Mouse (Mus musculus) cerebellum, adult 9-10 months (tissue): Measurements from ENCODE around the gene Plekha6.

Source experiments
- DNase-seq: peaks from one replicate; pipeline ENCODE4 v3.0.0; 2022

Gene Plekha6

GRCm38 (mm10) chr1:133146014-133147009, 17.7 kb upstream of the Plekha6 start:
- DNase-seq, result peak; percentile 65

DNA sequence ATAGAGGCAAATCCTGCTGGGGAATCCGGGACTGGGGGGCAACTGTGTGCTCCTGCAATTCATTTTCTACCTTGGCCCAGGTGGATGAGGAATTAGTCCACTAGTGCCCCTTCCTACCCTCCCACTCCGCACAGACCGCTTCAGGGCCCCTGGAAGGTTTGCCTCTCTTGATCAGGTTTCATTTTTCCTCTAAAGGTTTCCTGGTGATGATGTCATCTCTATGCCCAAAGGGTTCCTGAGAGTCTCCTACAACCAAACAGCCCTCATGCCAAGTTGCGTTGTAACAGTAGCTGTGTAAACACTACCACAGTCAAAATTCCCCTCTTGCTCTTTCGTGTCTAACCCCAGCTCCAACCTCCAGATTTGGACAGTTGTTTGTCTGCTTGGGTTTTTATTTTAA, 16.7 kb upstream of the Plekha6 start:
- no peak for DNase-seq

GRCm38 (mm10) chr1:133148122-133148521, 15.9 kb upstream of the Plekha6 start:
- DNase-seq, result no peak

GRCm38 (mm10) chr1:133150556-133150955, 13.5 kb upstream of the Plekha6 start:
- no peak for DNase-seq

- no peak for DNase-seq
These were observed 11.8 kb upstream of the Plekha6 start for GRCm38 (mm10) chr1:133152213-133152612.

GRCm38 (mm10) chr1:133155270-133155669, 8.7 kb upstream of the Plekha6 start:
- no peak for DNase-seq

DNA sequence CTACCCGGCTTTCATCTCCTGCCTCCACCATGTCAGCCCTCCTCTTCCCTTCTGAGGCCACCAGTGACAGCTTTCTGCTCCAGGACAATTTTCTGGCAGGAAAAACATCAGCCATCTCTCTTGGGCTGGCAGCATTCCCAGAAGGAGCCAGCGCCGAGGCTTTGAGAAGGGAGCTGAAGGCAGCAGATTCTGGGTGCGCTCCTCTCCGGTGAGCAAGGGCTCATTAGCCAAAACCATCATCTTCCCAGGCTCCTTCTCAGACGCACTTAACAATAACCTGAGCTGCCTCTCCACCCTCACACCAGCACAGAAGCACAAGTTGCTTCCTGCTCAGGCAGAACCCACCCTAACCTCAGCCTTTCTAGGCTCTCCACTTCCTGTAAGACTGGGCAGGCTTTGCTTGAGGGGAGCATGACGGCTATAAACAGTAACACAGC, 4.9 kb upstream of the Plekha6 start:
- no peak for DNase-seq

DNA sequence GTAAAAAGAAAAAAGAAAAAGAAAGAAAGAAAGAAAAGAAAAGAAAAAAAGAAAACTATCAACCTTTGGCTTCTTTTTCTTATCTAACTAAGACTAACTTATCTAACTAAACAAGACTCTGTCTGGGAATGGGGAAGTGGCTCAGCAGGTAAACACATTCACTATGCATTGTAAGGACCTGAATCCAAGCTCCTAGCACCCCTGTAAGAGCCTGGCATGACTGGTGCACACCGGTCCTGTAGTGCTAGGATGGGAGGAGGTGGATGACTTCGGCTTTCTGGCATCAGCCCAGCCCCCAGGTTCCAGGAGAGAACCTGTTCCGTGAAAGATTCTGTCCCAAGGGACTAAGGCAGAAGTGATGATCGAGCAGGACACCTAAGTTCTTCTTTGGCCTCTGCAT, 2.5 kb upstream of the Plekha6 start:
- no peak for DNase-seq

- DNase-seq, result no peak
These were observed 2.0 kb upstream of the Plekha6 start for GRCm38 (mm10) chr1:133162046-133162445.

DNA sequence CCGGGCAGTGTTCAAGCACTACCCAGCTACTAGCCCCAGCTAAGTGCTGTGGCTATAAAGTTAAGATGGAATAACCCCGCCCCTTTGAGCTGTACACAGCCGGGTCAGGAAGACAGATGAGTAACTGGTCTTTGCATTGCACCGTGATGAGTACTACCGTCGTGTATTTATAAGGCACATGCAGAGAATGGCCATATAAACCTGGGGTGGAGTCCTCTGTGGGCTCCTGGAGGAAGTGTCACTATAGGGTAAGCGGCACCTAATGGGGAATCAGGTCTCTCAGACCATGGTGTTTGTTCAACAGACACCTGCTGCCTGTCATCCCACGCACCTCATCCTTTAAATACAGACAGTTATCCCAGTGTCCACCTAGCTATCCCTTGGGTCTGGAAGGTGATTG, 1.0 kb upstream of the Plekha6 start:
- no peak for DNase-seq

DNA sequence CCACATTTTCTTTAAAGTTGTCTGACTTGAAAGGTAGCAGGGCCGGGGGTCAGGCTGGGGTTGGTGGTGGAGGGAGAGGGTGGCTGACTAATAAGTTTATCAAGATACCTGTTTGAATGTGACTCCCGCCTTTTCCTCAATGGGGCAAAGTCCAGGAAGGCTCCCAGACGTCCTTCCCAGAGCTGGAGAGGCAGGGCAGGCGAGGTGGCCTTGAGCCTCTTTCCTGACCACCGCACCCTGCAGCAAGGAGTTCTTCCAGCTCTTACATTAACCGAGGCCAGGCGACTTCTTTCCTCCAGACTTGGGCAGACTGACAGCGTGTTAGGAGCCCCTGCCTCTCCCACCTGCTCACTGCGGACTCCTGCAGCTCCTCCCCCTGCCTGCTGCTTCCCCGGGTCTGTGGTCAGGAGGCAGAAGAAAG, 591 bp downstream of the Plekha6 start:
- DNase-seq, result no peak

DNA sequence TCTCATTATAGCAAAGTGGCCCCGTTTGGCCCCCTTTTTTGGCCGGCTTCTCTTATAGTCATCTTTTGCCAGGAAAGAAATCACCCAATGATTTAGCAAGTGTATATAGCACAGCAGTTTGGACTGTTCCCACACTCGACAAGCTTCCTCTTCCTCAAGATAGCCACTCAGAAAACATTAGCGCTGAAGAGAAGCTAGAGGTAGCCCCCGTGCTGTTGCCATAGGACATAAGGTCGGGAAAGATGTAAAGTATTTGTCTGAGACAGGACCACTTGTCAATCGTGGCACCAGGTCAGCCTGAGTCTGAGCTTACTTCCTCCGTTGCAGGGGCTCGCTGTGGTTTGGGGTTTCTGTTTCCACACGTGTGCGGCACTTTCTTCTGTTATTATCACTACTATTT, 1.1 kb downstream of the Plekha6 start:
- DNase-seq, result no peak

DNA sequence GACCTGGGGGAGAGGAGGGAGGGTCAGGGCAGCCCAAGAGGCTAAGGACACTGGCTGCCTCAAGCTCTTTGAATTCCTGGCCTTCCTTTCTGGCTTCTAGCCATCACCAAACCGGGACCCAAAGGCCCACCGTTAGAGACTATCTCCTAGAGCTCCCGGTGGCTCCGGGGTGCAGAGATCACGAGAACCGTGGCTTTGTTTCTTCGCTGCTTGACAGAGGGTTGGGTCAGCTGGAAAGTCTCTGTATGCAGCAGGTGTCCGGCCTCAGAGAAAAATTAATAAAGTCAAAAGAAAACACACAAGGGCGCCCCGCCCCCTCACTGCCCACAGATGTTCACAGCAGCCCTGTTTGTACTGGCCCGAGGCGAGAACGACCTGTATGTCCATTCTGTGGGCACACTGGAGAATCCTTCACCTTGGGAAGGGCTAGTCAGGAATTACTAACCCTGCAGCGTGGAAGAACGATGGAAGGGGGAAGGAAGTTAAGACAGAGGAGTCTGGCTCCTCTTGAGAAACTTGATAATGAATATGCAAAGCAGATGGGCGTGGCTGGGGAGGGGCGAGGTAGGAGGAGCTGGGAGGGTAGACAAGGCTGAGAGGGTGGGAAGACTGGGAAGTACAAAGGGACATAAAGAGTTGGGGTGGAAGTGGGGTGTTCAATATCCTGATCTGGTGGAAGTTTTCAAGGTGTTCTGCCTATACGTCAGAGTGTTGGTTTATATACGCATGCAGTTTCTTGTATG, 4.5 kb downstream of the Plekha6 start:
- no peak for DNase-seq

DNA sequence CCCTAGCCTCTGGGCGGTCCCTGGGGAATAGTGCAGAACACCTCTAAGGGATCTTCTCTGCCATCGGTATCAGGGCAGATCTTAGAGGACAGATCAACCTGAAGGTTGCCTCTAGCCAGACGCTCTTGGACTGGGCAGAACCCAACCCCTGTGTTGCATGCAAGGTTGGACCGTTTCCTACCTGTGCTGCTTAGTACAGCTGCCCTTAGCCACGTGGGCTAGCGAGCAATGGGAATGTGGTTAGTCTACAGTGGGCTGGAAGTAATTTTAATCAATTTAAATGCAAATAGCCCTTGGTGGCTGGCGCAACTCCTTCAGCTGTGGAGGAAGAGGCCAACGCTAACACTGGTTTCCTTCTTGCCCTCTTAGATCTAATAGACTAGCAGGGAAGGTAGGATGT, 6.2 kb downstream of the Plekha6 start:
- DNase-seq, result no peak

- DNase-seq, result no peak
These were observed 7.3 kb downstream of the Plekha6 start for GRCm38 (mm10) chr1:133171357-133171756.

GRCm38 (mm10) chr1:133175150-133175549, 11.1 kb downstream of the Plekha6 start:
- DNase-seq, result no peak

DNA sequence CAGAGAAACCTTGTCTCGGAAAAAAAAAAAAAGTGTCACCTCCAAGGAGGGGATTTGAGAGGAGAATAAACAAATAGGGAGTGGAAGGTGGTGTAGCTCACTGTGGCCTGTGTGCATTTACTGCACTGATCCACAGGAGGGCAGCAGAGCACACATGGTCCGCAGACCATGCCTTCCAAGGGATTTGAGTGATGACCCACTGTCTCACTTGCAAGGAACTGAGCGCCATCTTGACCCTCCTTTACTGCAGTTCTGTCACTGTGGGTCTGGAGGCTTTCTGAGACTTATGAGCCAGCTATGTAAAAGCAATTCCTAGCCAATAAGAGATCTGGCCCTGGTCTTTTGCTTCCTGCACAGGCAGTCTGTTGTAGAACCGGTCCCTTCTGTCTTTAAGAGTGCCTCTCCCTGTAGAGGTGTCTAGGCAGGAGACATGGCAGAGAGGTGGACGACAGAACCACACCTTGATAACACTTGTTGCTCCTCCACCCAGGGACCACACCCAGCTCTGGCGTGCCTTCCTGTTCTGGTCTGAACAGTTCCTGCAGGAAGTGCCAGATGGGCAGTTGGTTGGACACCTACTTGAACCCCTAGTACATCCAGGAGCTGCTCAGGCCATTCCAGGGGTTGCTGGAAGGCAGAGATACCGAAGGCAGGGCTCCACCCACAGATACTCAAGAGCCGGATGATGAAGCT, 13.6 kb downstream of the Plekha6 start:
- peak; percentile 64 for DNase-seq

- DNase-seq, result peak; percentile 85
These were observed 14.9 kb downstream of the Plekha6 start for GRCm38 (mm10) chr1:133178732-133179440.

DNA sequence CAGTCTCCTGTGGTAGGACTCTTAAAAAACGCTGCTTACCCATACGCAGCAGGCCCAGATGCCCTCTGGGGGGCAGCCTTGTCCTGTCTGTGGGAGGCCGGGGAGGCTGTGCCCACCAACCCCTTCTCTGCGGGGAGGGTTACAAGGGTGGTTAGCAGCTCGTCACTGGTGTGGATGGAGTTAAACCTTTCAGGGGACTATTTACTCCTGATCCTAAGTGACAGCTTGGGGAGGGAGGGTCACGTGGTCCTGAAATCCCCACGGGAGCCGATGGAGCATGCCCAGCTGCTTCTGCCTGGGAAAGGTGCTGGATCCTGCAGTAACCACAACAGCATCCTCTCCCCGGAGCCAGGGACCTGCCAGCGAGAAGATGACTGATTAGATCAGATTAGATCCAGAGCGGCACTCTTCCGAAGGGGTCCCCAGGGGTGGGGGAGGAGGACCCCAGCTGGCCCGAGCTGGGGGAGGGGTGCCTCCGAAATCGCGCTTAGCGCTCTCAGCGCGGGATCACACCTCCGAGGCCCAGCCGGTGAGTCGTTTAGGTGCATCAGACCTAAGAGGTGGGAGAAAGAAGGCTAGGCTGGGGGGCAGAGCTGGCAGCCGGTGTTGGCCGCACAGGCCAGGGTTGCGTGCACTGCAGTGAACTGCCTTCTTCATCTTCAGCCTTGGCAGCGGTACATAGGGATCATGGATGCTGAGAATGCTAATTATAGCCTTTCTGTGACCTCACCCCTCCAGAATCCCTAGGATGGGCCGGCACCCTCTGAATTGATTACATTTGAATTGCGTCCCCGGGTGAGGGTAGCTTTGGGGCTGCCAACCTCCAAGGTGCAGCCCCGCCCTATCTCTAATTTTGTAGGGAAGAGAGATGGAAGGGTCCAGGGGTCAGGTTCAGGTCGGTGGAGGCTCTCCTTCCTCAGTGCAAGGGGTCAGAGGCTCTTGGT, 17.3 kb downstream of the Plekha6 start:
- peak; percentile 82 for DNase-seq

DNA sequence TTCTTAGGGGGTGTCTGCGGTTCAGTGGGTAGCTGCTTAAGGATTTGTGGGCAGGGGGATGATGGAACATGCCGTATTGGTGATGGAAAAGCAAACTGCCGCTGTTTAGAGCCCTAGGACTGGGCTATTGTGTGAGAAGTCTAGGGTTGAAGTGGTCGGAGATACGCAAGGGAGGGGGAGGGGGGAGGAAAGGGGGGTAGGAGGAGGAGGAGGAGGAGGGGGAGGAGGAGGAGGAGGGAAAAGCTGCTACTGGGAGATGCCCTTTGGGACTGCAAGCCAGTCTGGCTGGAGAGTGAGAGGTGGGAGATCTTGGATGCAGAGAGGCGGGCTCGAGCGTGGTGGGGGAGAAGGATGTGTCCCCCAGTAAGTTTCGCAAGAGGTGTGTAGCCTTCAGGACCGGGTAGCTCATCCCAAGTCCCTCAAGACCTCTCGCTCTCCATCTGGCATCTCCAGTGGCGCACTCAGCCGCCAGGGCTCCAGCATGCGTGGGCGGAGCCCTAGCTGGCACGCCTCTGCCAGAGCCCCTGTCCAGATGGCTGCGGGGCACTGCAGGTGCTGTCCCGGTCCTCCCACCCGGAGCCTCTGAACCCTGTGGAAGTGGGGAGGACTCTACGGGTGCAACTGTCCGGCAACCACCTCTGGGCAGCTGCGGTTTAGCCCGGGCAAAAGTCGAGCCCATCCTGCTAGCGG, 18.2 kb downstream of the Plekha6 start:
- peak; percentile 74 for DNase-seq

DNA sequence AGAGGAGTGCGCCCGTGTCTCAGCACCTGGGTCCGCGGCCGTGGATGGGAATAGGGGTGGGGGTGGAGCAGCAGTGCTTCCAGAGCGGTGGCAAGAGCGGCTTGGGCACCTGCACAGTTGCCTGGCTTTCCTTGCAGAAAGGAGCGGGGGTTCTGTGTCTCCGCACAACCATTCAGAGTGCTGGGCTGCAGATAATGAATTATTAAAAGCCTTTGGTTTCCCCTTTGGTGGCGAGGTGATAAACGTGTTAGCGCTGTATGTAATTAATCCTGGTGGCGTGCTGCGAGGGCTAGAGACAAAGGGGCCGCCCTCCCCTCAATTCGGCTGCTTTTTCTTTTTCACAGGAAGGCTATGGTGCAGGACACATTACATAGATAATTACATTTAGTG, 18.7 kb downstream of the Plekha6 start:
- DNase-seq, result no peak
